Mouse (Mus musculus) CH12.LX (cell line): Measurements from ENCODE around the gene Pin1. TPM values are rescaled to one million over a fixed set of nuclear protein-coding genes. Genes with fewer than 3 reads are reported as not detected.
A peak's percentile ranks its signal among the peaks of the same experiment; 100 is the strongest.

ENCODE experiments used
- DNase-seq: peaks from one replicate; pipeline ENCODE4 v3.0.0-alpha.2; 2013; ENCODE audit errors: extremely low read depth
- H3K27ac ChIP-seq: 2 replicates; pipeline ENCODE4 v1.5.1; 2012; ENCODE audit warnings: low read depth, mild to moderate bottlenecking, control low read depth, moderate library complexity; ENCODE audit not compliant: insufficient read depth
- H3K27me3 ChIP-seq: replicated peaks from 2 replicates; pipeline ENCODE3; 2012; ENCODE audit warnings: inconsistent platforms
- H3K36me3 ChIP-seq, 2 experiments: replicated peaks in 1 of 2; 2 replicates each; pipeline versions ENCODE3 to v1.6.1; 2012; ENCODE audit warnings: inconsistent platforms in 1 of 2, low read length in 1 of 2, mild to moderate bottlenecking in 1 of 2, mixed read lengths in 1 of 2, moderate library complexity in 1 of 2; ENCODE audit not compliant: control insufficient read depth in 1 of 2, insufficient read depth in 1 of 2
- H3K4me1 ChIP-seq, 2 experiments: 2 replicates each; pipeline ENCODE4 v1.6.1; 2012; ENCODE audit warnings: inconsistent platforms in 1 of 2, moderate library complexity in 1 of 2; ENCODE audit not compliant: insufficient read depth in 2 of 2, control insufficient read depth in 1 of 2
- H3K4me2 ChIP-seq: 2 replicates; pipeline ENCODE4 v1.6.1; 2012; ENCODE audit warnings: low read depth, mild to moderate bottlenecking, control low read depth; ENCODE audit not compliant: poor library complexity, insufficient read depth, severe bottlenecking
- H3K4me3 ChIP-seq, 3 experiments: fragments of 150-350 bp in 1 of 3; sonication (generic) in 1 of 3; replicated peaks in 1 of 3; 2 replicates each; pipeline versions ENCODE3 to v1.5.1; 2011 to 2012; ENCODE audit warnings: low read depth in 2 of 3, low read length in 2 of 3, mild to moderate bottlenecking in 2 of 3, moderate library complexity in 2 of 3, control low read depth in 1 of 3, improper control_type of control experiment in 1 of 3, inconsistent platforms in 1 of 3, mixed read lengths in 1 of 3; ENCODE audit not compliant: poor library complexity in 1 of 3
- H3K79me2 ChIP-seq: replicated peaks from 2 replicates; pipeline ENCODE4 v1.6.1; 2012; ENCODE audit warnings: mild to moderate bottlenecking, moderate library complexity; ENCODE audit not compliant: control insufficient read depth, poor library complexity, insufficient read depth, severe bottlenecking; ENCODE audit errors: extremely low read depth
- H3K9ac ChIP-seq: 2 replicates; pipeline ENCODE4 v1.6.1; 2012; ENCODE audit warnings: low read depth, mild to moderate bottlenecking, control low read depth, moderate library complexity; ENCODE audit not compliant: insufficient read depth
- H3K9me3 ChIP-seq: replicated peaks from 2 replicates; pipeline ENCODE3; 2012; ENCODE audit warnings: low read length, inconsistent platforms, mixed read lengths
- CHD2 ChIP-seq: IDR thresholded peaks from 2 replicates; pipeline ENCODE4 v1.6.1; 2011; ENCODE audit warnings: low read length, improper control_type of control experiment
- CTCF ChIP-seq, 2 experiments: IDR thresholded peaks in 1 of 2; conservative IDR thresholded peaks in 1 of 2; 2 replicates each; pipeline ENCODE4 v1.5.1; 2011 to 2012; ENCODE audit warnings: low read depth in 2 of 2, low read length in 2 of 2, improper control_type of control experiment in 1 of 2, inconsistent platforms in 1 of 2, mild to moderate bottlenecking in 1 of 2, moderate library complexity in 1 of 2
- E2F4 ChIP-seq: IDR thresholded peaks from 2 replicates; pipeline ENCODE4 v1.6.1; 2011; ENCODE audit warnings: low read depth, low read length, improper control_type of control experiment; ENCODE audit not compliant: insufficient replicate concordance
- ELF1 ChIP-seq: IDR thresholded peaks from 2 replicates; pipeline ENCODE4 v1.6.1; 2014; ENCODE audit warnings: low read depth, mild to moderate bottlenecking, inconsistent platforms, low read length, improper control_type of control experiment
- EP300 ChIP-seq: IDR thresholded peaks from 2 replicates; pipeline ENCODE4 v1.6.1; 2011; ENCODE audit warnings: low read length, improper control_type of control experiment
- HCFC1 ChIP-seq: IDR thresholded peaks from 2 replicates; pipeline ENCODE4 v1.6.1; 2012; ENCODE audit warnings: low read depth, mild to moderate bottlenecking, inconsistent platforms, low read length, improper control_type of control experiment
- JUN ChIP-seq: IDR thresholded peaks from 2 replicates; pipeline ENCODE4 v1.6.1; 2011; ENCODE audit warnings: low read depth, mild to moderate bottlenecking, low read length, improper control_type of control experiment, moderate library complexity; ENCODE audit not compliant: insufficient read depth
- KAT2A ChIP-seq: IDR thresholded peaks from 2 replicates; pipeline ENCODE4 v1.6.1; 2012; ENCODE audit warnings: low read length, improper control_type of control experiment, inconsistent platforms; ENCODE audit not compliant: insufficient replicate concordance
- MAFK ChIP-seq: IDR thresholded peaks from 2 replicates; pipeline ENCODE4 v1.6.1; 2011; ENCODE audit warnings: low read length, improper control_type of control experiment; ENCODE audit not compliant: insufficient replicate concordance
- MAX ChIP-seq: IDR thresholded peaks from 2 replicates; pipeline ENCODE4 v1.6.1; 2011; ENCODE audit warnings: low read length, improper control_type of control experiment
- MAZ ChIP-seq: IDR thresholded peaks from 2 replicates; pipeline ENCODE4 v1.6.1; 2012; ENCODE audit warnings: low read depth, mild to moderate bottlenecking, inconsistent platforms, low read length, improper control_type of control experiment, moderate library complexity
- MEF2A ChIP-seq: IDR thresholded peaks from 2 replicates; pipeline ENCODE4 v1.6.1; 2014; ENCODE audit warnings: low read depth, mild to moderate bottlenecking, inconsistent platforms, low read length, improper control_type of control experiment, borderline replicate concordance
- MXI1 ChIP-seq: IDR thresholded peaks from 2 replicates; pipeline ENCODE4 v1.6.1; 2011; ENCODE audit warnings: mild to moderate bottlenecking, low read depth, low read length, improper control_type of control experiment
- MYC ChIP-seq: IDR thresholded peaks from 2 replicates; pipeline ENCODE4 v1.6.1; 2011; ENCODE audit warnings: low read depth, mild to moderate bottlenecking, improper control_type of control experiment, low read length
- NELFE ChIP-seq: IDR thresholded peaks from 2 replicates; pipeline ENCODE4 v1.6.1; 2011; ENCODE audit warnings: low read depth, low read length, improper control_type of control experiment
- NRF1 ChIP-seq: IDR thresholded peaks from 2 replicates; pipeline ENCODE4 v1.6.1; 2014; ENCODE audit warnings: low read depth, mild to moderate bottlenecking, inconsistent platforms, low read length, improper control_type of control experiment, moderate library complexity
- PAX5 ChIP-seq: IDR thresholded peaks from 2 replicates; pipeline ENCODE4 v1.6.1; 2012; ENCODE audit warnings: low read length, inconsistent platforms, mixed read lengths
- POLR2A ChIP-seq: IDR thresholded peaks from 2 replicates; pipeline ENCODE4 v1.6.1; 2011; ENCODE audit warnings: low read depth, mild to moderate bottlenecking, improper control_type of control experiment, low read length
- POLR2AphosphoS2 ChIP-seq: IDR thresholded peaks from 2 replicates; pipeline ENCODE4 v1.6.1; 2011; ENCODE audit warnings: low read depth, low read length, improper control_type of control experiment
- RAD21 ChIP-seq: IDR thresholded peaks from 2 replicates; pipeline ENCODE4 v1.6.1; 2011; ENCODE audit warnings: low read depth, mild to moderate bottlenecking, low read length, improper control_type of control experiment, moderate library complexity
- SIN3A ChIP-seq: IDR thresholded peaks from 2 replicates; pipeline ENCODE4 v1.6.1; 2012; ENCODE audit warnings: low read length, improper control_type of control experiment, inconsistent platforms
- TBP ChIP-seq: conservative IDR thresholded peaks from 2 replicates; pipeline ENCODE4 v1.6.1; 2011; ENCODE audit warnings: low read depth, low read length, improper control_type of control experiment
- TCF12 ChIP-seq: IDR thresholded peaks from 2 replicates; pipeline ENCODE4 v1.6.1; 2014; ENCODE audit warnings: low read depth, mild to moderate bottlenecking, inconsistent platforms, low read length, improper control_type of control experiment
- USF1 ChIP-seq: IDR thresholded peaks from 2 replicates; pipeline ENCODE4 v1.6.1; 2014; ENCODE audit warnings: low read depth, mild to moderate bottlenecking, inconsistent platforms, low read length, improper control_type of control experiment
- ZMIZ1 ChIP-seq: IDR thresholded peaks from 2 replicates; pipeline ENCODE4 v1.6.1; 2012; ENCODE audit warnings: low read depth, mild to moderate bottlenecking, inconsistent platforms, low read length, improper control_type of control experiment
- dilution Hi-C: fragments of 300-500 bp; cut with MboI; formaldehyde crosslinking; loops from 2 replicates; pipeline ENCODE4 v1.14.3; 2020; ENCODE audit warnings: low sequenced_read_pairs; ENCODE audit not compliant: extremely low pct_unique_long_range_greater_than_20kb, extremely low pct_ligation_motif_present
- in situ Hi-C: fragments of 300-500 bp; cut with MboI; formaldehyde crosslinking; loops from 3 replicates; pipeline ENCODE4 v1.14.3; 2019; ENCODE audit warnings: low sequenced_read_pairs, low pct_ligation_motif_present, low pct_unique_long_range_greater_than_20kb, mixed read lengths
- polyA plus RNA-seq: library from polyadenylated mRNA; unstranded; fragments of >175 nt; gene quantifications from 2 replicates; pipeline ENCODE4 v1.2.1, GENCODE M21; 2012; ENCODE audit warnings: low read depth; ENCODE audit not compliant: insufficient read length
- total RNA-seq, 2 experiments: library from RNA; depleted of rRNA; stranded (reverse); fragments of 300-350 nt in 1 of 2; fragments of >200 nt in 1 of 2; gene quantifications; 2 replicates each; pipeline ENCODE4 v1.2.3; 2012 to 2014

Gene Pin1
- total RNA-seq (2012; rRNA removed) (43.0 and 55.8 TPM in 2 replicates), total RNA-seq (2014; rRNA removed) (48.6 and 51.4 TPM in 2 replicates), polyA plus RNA-seq (37.0 and 38.3 TPM in 2 replicates)

DNA sequence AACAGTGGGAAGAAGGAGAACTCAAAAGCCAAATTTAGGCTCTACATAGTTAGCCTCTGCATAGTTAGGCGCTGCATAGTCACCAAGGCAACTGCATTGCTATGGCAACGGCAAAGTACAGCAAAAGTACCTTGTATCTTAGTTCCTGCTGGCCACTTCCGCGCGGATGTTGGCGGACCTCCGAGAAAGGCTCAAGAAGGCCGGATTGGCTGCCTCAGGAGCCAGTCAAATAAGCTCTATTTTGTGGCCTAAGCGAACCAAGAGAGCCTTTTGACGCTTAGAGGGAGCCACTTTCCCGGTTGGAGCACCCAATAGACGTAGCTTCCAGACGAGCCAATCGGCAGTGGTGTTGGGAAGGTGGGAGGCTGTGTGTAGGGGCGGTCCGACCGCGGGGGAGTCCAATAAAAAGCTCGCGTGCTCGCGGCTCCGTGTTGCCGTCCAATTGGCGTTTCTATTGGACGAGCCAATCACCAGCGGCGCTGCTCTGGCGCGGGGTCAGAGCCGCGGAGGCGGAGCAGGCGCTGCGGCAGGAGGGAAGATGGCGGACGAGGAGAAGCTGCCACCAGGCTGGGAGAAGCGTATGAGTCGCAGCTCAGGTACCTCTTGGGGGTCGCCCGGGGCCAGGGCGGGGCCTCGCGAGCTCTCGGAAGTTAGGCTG lies at the start of gene Pin1:
Pin1 (plus strand) TSS at position 494 of the 658 bp plus-strand sequence.
- Histone ChIP-seq H3K9ac (peak within 1 kb of the TSS; percentile 85), H3K9me3 (no peaks in the 10 kb centered on the region), H3K4me2 (peak within 1 kb of the TSS; percentile 98), H3K79me2 (peaks cover 44% of the 10 kb centered on the region), H3K27ac (no peak within 1 kb of the TSS; the same call in 1 of the 2 replicates), H3K4me1 (peaks cover 14 to 37% of the 10 kb centered on the region in 2 experiments; a peak in 3 of 4 replicates), H3K27me3 (no peaks in the 10 kb centered on the region), H3K4me3 (peak within 1 kb of the TSS; percentile 92 to 99 (median 97)), H3K36me3 (peaks cover 31 to 61% of the 10 kb centered on the region in 2 experiments)
- TF ChIP-seq SIN3A (peak; percentile 93), POLR2AphosphoS2 (peak; percentile 79; the same call in 1 of the 2 replicates), TCF12 (peak; percentile 90), MAFK (no peak), NRF1 (peak; percentile 73), E2F4 (peak; percentile 32; the same call in 1 of the 2 replicates), EP300 (no peak), ELF1 (peak; percentile 99), ZMIZ1 (peak; percentile 92), POLR2A (peak; percentile 90), MXI1 (peak; percentile 100), MAZ (no peak), CTCF (conservative IDR thresholded peaks at IDR 0.05 in 1 of 2, IDR thresholded peaks at IDR 0.05 in 1 of 2; ENCODE audit: low read depth in 2 of 2, low read length in 2 of 2) (no peak), RAD21 (no peak), MEF2A (peak; percentile 64; the same call in 1 of the 2 replicates), MYC (no peak), USF1 (no peak), KAT2A (peak; percentile 85; the same call in 1 of the 2 replicates), NELFE (peak; percentile 93), CHD2 (peak; percentile 91), MAX (peak; percentile 72), HCFC1 (peak; percentile 80), TBP (no peak), JUN (no peak), PAX5 (no peak)
- dilution Hi-C loops: no loop called here
- peak; percentile 99 for DNase-seq
- in situ Hi-C loops: no loop called here
